Mouse (Mus musculus): Measurements from ENCODE around the gene Asxl1.

Asxl1 gene

DNA sequence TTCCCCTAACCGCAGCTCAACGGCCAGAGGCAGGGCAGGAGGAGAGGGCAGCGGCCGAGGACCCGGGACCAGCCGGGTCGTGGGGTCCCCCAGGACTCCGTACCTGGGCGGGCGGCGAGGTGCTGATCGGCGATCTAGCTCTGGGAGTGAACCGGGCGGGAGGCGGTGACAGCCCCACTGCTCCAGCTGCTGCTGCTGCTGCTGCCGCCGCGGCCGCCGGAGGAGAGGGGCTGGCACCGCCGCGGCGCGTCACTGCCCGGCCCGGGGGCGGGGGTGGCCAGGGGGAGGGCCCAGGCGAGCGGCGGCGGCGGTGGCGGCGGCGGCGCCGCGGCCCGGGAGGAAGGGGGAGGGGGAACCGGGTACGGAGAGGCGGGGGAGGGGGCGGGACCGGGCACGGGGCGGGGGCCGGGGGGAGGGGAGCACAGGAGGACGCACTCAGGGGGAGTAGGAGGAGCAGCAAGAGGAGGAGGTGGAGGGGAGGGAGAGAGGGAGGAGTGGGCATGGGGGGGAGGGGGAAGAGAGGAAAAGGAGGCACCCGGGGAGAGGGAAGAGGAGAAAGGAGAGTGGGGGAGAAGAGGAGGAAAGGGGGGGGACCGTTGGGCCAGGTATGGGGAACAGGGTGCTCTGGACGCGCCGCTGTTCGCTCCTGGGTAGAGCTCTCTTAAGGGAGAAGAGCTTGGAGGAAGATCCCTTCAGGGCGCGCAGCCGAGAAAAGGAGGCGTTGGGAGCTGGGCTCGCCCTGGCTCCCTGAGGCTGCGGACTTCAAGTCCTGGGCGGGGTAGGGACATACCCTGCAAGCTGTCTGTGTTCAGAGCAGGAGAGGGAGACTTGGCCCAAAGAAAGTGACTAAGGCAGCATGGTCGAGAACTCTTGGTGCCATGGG is 98.9 kb downstream of the Asxl1 start:
- DNase-seq (ENCODE audit: low spot score), result peak; percentile 58

DNA sequence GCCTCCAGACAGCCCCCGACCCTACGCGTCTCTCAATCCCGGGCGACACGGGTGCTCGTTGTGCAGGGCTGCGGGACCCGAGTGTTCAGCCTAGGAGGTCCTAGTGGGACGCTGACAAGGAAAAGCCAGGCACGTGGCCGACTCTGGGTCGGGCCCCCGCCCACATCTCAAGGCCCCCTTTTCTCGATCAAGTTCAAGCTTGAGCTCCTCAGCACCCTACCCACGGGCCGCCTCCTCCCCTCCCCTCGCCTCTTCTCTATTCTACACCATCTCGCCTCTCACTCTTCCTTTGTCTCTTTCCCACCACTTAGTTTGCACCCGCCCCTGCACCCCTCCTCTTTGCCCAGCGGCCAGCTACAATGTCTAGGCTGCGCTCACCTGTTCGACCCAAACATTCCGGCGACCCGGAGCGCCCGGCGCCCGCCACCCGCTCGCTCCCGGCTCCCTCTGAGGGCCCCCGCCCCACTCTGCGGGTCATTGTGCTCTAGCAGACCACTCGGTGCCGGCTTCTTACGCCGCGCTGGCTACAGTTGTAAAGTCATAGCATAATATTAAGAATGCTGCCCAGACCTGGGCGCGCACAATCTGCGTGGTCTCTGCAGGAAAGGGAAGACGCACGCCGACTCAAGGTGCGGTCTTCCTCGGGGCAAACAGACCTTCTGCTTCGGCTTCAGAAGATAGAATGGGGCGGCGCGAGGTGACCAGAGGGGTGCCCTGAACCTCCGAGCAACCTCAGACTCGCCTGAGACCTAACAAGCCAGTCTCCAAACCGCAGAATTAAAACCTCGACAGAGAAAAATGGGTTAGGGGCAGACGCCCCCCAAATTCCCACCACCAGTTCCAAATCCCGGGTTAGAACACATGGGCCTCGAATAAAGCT is 99.7 kb downstream of the Asxl1 start:
- no peak for DNase-seq (ENCODE audit: low spot score)

DNA sequence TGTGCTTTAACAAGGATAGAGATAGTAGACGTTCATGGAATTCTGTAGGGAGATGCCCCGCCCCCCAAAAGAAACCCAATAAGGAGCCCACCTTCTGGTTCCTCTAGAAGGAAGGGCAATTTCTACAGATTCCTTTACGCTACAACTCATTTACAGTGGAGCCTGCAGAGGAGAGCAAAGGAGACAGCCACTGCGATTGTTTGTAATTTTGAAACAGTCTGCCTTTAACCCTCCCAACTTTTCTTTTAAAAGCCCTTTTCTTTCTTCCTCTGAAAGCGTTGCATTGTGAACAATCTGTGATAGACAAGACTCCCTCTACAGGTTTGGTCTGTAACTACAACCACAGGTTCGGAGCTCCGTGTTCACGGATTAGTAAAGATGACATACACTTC is 100.4 kb downstream of the Asxl1 start:
- peak; percentile 80 for DNase-seq (ENCODE audit: low spot score)

DNA sequence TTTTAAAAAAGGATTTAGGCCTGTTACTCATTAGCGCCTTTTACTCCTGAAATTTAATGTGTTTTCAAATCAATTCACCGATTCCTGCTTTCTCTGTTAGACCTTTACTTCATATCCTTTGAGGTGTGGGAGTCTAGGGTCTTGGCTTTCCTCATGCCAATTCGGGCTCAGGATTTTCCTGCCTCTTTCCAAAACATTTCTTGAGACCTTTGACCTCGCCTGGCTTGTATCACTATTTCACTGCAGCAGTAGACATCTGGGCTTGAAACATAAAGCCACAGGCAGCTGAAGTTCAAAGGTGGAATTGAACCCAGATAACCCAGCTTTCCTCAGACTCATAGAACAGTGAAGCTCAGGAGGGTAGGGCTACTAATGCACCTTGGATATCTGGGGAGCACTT is 100.8 kb downstream of the Asxl1 start:
- DNase-seq (ENCODE audit: low spot score), result no peak

DNA sequence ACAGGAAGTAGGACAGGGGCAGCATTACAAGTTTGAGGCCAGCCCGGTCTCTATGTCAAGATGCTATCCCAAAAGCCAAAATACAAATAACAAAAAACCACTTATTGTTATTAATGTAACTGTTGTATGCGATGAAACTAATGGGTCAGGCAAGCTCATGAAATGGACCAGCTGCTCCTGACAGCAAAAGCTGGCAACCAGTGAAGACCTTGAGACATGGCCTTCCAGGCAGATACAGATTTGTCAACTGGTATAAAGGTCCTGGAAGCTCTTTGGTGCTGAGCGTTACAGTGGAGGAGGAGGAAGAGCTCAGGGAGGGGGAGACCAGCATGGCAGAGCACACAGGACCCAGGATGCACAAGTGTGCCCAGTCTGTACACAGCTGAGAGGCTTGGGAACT is 102.1 kb downstream of the Asxl1 start:
- DNase-seq (ENCODE audit: low spot score), result no peak

DNA sequence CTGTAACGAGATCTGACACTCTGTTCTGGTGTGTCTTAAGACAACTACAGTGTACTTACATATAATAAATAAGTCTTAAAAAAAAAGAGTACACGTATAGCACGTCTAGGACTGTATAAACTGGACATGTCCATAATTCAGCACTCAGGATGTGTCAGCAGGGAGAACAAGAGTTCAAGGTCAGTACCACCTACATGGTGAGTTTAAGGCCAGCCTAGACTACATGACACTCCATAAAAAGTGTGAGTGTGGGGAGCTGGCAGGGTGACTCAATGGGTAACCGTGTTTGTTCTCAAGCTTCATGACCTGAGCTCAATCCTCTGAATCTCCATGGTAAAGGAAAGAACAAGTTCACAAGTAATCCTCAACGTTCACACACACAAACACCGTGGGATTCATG is 102.9 kb downstream of the Asxl1 start:
- no peak for DNase-seq (ENCODE audit: low spot score)

Data from layer of hippocampus, adult 11-12 months (tissue).